Mouse (Mus musculus): ENCODE measurements around the gene Gm9837. TPM values are rescaled to one million over a fixed set of nuclear protein-coding genes. Genes with fewer than 3 reads are reported as not detected.
"Not testable (repeated sequence)": the region's sequence is repeated elsewhere in the genome, so short reads cannot be mapped to it uniquely, and the experiment has no call there.

Gm9837 gene
- polyA plus RNA-seq, 1 experiment from 2014 or later: not detected

DNA sequence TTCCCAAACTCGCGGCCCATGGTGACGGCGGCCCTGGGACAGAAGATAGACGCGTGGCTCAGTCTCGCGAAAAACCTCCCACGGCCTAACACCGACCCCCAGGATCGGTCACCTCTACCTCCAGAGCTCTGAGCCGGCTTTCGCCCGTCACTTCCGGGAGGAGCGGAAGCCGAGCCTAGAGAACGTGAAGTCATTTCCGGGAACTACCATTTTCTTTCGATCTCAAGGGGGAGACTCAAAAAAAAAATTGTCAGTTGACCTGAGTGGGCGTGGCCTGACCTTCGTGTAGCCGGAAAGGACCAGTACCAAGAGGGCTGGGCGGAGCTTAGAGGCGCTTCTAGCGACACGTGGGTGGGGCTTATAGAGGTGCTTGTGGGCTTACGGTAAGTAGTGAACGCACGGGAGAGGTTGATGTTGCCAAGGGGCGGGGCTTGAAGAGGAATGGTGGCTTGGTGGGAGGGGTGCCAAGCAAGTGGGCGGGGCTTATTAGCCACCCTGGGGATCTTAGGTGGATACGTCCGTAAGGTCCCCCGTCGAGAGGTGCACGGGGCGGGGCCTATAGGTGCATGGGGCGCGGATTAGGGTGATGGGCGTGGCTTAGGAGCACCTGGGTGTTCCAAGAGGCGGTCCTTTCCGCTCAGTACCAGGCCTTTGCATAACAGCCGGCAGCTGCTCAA, 39.5 kb downstream of the Gm9837 start, which contains the start of the genes Uqcrq and Gdf9:
Gene Uqcrq, minus strand, starts transcription at position 162 of the 677 bp plus-strand sequence.
Gene Gdf9, plus strand, starts transcription at position 354 of the 677 bp plus-strand sequence.
- under 1% methylated on average over 44 of the region's 44 CpGs for WGBS

GRCm38 (mm10) chr11:53430300-53430669, 40.0 kb downstream of the Gm9837 start:
- no peaks in the 10 kb centered on the region for H3K9me3 ChIP-seq (ENCODE audit: control insufficient read depth, low read length)
- under 1% methylated on average over 34 of the region's 34 CpGs for WGBS
- H3K27ac ChIP-seq: peak overlapping the region; percentile 85
- peak overlapping the region; percentile 73 for H3K4me2 ChIP-seq (replicated peaks)
- peaks cover 13% of the 10 kb centered on the region for H3K4me1 ChIP-seq (replicated peaks; ENCODE audit: control insufficient read depth, insufficient read depth, low read length)
- ATAC-seq (ENCODE audit: low FRiP score) (peak; percentile 73; the same call in 1 of the 2 replicates), DNase-seq (ENCODE audit: low spot score) (no peak)
- no peaks in the 10 kb centered on the region for H3K27me3 ChIP-seq (ENCODE audit: control insufficient read depth, insufficient read depth, low read length)
- peak overlapping the region; percentile 88 for H3K9ac ChIP-seq
- H3K36me3 ChIP-seq (replicated peaks; ENCODE audit: control insufficient read depth, insufficient read depth): peaks cover 14% of the 10 kb centered on the region
- peak overlapping the region; percentile 66 for H3K4me3 ChIP-seq (replicated peaks; ENCODE audit: low read length)

More for the DNA sequence above, 39.5 kb downstream of the Gm9837 start, which contains the start of the genes Uqcrq and Gdf9:
- Histone ChIP-seq H3K27me3 (ENCODE audit: control insufficient read depth, insufficient read depth, low read length) (no peaks in the 10 kb centered on the region), H3K4me3 (replicated peaks; ENCODE audit: low read length) (peak within 1 kb of the TSS; percentile 66), H3K4me1 (replicated peaks; ENCODE audit: control insufficient read depth, insufficient read depth, low read length) (peaks cover 13% of the 10 kb centered on the region), H3K9me3 (ENCODE audit: control insufficient read depth, low read length) (no peaks in the 10 kb centered on the region), H3K27ac (peak within 1 kb of the TSS; percentile 85), H3K9ac (peak within 1 kb of the TSS; percentile 88), H3K36me3 (replicated peaks; ENCODE audit: control insufficient read depth, insufficient read depth) (peaks cover 14% of the 10 kb centered on the region), H3K4me2 (replicated peaks) (peak within 1 kb of the TSS; percentile 73)
- DNase-seq (ENCODE audit: low spot score) (peak; percentile 100), ATAC-seq (ENCODE audit: low FRiP score) (peak; percentile 96)

- no peaks in the 10 kb centered on the region for H3K27me3 ChIP-seq (ENCODE audit: control insufficient read depth, insufficient read depth, low read length)
- no peak for DNase-seq (ENCODE audit: low spot score)
- H3K4me3 ChIP-seq (replicated peaks; ENCODE audit: low read length): 0 out of 2 replicates have a peak overlapping the region, but pooled peaks have one; percentile 66
- H3K9me3 ChIP-seq (ENCODE audit: control insufficient read depth, low read length): no peaks in the 10 kb centered on the region
- peak overlapping the region; percentile 73 for H3K4me2 ChIP-seq (replicated peaks)
- H3K27ac ChIP-seq: no peak overlapping the region
- H3K4me1 ChIP-seq (replicated peaks; ENCODE audit: control insufficient read depth, insufficient read depth, low read length): peaks cover 13% of the 10 kb centered on the region
- no peak overlapping the region for H3K9ac ChIP-seq
- no peak for ATAC-seq (ENCODE audit: low FRiP score)
- peaks cover 14% of the 10 kb centered on the region for H3K36me3 ChIP-seq (replicated peaks; ENCODE audit: control insufficient read depth, insufficient read depth)
These were observed 41.1 kb downstream of the Gm9837 start for GRCm38 (mm10) chr11:53429182-53429581.

DNA sequence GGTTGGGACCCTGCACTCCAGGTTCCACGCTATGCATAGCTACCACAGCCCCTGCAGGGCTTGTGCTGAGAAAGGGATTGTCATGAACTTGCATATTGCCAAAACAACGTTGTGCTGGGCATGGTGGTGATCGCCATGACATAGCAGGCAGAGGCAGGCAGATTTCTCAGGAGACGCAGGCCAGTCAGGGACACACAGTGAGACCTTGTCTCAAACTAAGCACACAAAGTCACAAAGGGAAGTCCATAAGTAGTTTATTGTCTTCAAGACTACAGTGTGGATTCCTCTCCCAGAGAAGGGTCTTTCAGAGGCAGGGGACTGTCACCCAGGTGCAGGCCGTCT, 41.6 kb downstream of the Gm9837 start:
- H3K27me3 ChIP-seq (ENCODE audit: control insufficient read depth, insufficient read depth, low read length): no peaks in the 10 kb centered on the region
- H3K36me3 ChIP-seq (replicated peaks; ENCODE audit: control insufficient read depth, insufficient read depth): peaks cover 14% of the 10 kb centered on the region
- no peak overlapping the region for H3K27ac ChIP-seq
- no peak overlapping the region for H3K4me2 ChIP-seq (replicated peaks)
- H3K9ac ChIP-seq: no peak overlapping the region
- peaks cover 13% of the 10 kb centered on the region for H3K4me1 ChIP-seq (replicated peaks; ENCODE audit: control insufficient read depth, insufficient read depth, low read length)
- H3K9me3 ChIP-seq (ENCODE audit: control insufficient read depth, low read length): no peaks in the 10 kb centered on the region
- DNase-seq (ENCODE audit: low spot score) (no peak), ATAC-seq (ENCODE audit: low FRiP score) (no peak)
- 94% methylated on average over 5 of the region's 5 CpGs for WGBS
- H3K4me3 ChIP-seq (replicated peaks; ENCODE audit: low read length): no peak overlapping the region

- no peak for DNase-seq (ENCODE audit: low spot score)
- H3K4me3 ChIP-seq (replicated peaks; ENCODE audit: low read length): no peak overlapping the region
- H3K9me3 ChIP-seq (ENCODE audit: control insufficient read depth, low read length): no peaks in the 10 kb centered on the region
- 93% methylated on average over 3 of the region's 3 CpGs for WGBS
- no peak for ATAC-seq (ENCODE audit: low FRiP score)
- H3K36me3 ChIP-seq (replicated peaks; ENCODE audit: control insufficient read depth, insufficient read depth): peaks cover 14% of the 10 kb centered on the region
- peaks cover 13% of the 10 kb centered on the region for H3K4me1 ChIP-seq (replicated peaks; ENCODE audit: control insufficient read depth, insufficient read depth, low read length)
- no peak overlapping the region for H3K4me2 ChIP-seq (replicated peaks)
- H3K27ac ChIP-seq: no peak overlapping the region
- H3K9ac ChIP-seq: no peak overlapping the region
- no peaks in the 10 kb centered on the region for H3K27me3 ChIP-seq (ENCODE audit: control insufficient read depth, insufficient read depth, low read length)
These were observed 42.1 kb downstream of the Gm9837 start for GRCm38 (mm10) chr11:53427993-53428715.

DNA sequence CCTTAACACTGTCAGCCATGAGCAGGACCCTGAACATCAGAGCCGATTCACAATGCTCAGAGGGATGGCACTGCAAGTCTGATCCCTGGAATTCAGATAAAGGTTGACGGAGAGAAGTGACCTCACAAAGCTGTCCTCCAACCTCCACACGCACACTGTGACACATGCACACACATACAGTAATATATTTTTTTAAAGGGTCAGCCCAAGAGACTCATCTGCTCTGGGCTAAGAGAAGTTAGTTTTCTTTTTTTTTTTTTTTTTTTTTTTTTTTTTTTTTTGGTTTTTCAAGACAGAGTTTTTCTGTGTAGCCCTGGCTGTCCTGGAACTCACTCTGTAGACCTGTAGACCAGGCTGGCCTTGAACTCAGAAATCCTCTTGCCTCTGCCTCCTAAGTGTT, 43.4 kb downstream of the Gm9837 start:
- H3K4me2 ChIP-seq (replicated peaks); H3K27me3 ChIP-seq (ENCODE audit: control insufficient read depth, insufficient read depth, low read length); H3K4me3 ChIP-seq (replicated peaks; ENCODE audit: low read length); ATAC-seq (ENCODE audit: low FRiP score); H3K9ac ChIP-seq; H3K27ac ChIP-seq; DNase-seq (ENCODE audit: low spot score); H3K9me3 ChIP-seq (ENCODE audit: control insufficient read depth, low read length): not testable (repeated sequence)
- H3K4me1 ChIP-seq (replicated peaks; ENCODE audit: control insufficient read depth, insufficient read depth, low read length): peaks cover 13% of the 10 kb centered on the region
- 87% methylated on average over 3 of the region's 3 CpGs for WGBS
- H3K36me3 ChIP-seq (replicated peaks; ENCODE audit: control insufficient read depth, insufficient read depth): peaks cover 14% of the 10 kb centered on the region

DNA sequence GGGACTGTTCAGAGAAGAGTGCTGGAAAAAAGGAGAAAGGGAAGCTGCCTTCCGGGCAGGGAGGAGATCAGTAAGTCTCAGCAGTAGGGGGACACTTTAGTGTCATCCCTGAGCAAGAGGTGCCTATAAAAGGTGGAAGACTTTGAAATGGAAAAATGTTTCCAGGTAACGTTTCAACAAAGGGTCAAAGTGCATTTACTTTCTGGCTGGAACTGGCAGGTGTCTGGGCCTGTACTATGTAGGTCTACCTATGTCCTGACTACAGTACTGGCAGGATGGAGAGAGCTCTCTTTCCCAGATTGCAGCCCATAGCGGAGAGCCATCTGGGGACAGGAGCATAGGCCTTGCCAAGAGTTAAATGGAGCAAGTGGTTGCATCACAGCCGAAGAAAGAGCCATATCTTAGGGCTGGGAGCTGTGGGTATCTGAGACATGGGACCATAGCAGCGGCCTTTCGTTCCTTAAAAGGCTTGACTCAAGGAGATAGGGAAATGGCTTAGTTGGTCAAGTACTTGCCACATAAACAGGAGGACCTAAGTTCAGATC, 44.5 kb downstream of the Gm9837 start:
- WGBS: 91% methylated on average over 6 of the region's 6 CpGs
- no peaks in the 10 kb centered on the region for H3K9me3 ChIP-seq (ENCODE audit: control insufficient read depth, low read length)

DNA sequence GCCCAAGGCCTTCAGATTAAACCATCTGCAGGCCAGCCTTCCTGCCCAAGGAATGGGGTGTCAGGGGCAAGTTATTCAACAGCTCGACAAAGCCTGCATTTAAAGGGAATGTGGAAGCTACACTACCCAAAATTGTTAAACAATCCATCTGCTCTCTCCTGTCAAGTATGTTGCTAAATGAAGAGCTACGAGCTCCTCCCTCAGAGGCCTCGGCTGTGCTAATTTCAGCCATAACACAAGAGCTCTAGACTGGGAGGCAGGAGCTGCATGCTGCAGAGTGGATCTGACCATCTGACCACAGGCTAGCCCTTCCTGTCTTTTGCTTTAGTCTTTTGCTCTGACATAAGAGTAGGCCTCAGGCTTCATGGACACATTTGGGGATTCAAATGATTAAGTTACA, 45.0 kb downstream of the Gm9837 start:
- no peak overlapping the region for H3K4me3 ChIP-seq (replicated peaks; ENCODE audit: low read length)
- H3K36me3 ChIP-seq (replicated peaks; ENCODE audit: control insufficient read depth, insufficient read depth): peaks cover 27% of the 10 kb centered on the region
- peaks cover 9% of the 10 kb centered on the region for H3K4me1 ChIP-seq (replicated peaks; ENCODE audit: control insufficient read depth, insufficient read depth, low read length)
- DNase-seq (ENCODE audit: low spot score) (no peak), ATAC-seq (ENCODE audit: low FRiP score) (no peak)
- no peaks in the 10 kb centered on the region for H3K9me3 ChIP-seq (ENCODE audit: control insufficient read depth, low read length)
- H3K4me2 ChIP-seq (replicated peaks): no peak overlapping the region
- H3K27me3 ChIP-seq (ENCODE audit: control insufficient read depth, insufficient read depth, low read length): no peaks in the 10 kb centered on the region
- no peak overlapping the region for H3K27ac ChIP-seq
- WGBS: 75% methylated on average over 3 of the region's 3 CpGs
- no peak overlapping the region for H3K9ac ChIP-seq

More for the DNA sequence above, 44.5 kb downstream of the Gm9837 start:
- H3K9ac ChIP-seq: no peak overlapping the region
- no peak for ATAC-seq (ENCODE audit: low FRiP score)
- H3K4me3 ChIP-seq (replicated peaks; ENCODE audit: low read length): no peak overlapping the region
- H3K36me3 ChIP-seq (replicated peaks; ENCODE audit: control insufficient read depth, insufficient read depth): peaks cover 24% of the 10 kb centered on the region
- H3K27me3 ChIP-seq (ENCODE audit: control insufficient read depth, insufficient read depth, low read length): no peaks in the 10 kb centered on the region
- H3K4me2 ChIP-seq (replicated peaks): no peak overlapping the region
- DNase-seq (ENCODE audit: low spot score): no peak
- H3K4me1 ChIP-seq (replicated peaks; ENCODE audit: control insufficient read depth, insufficient read depth, low read length): peaks cover 9% of the 10 kb centered on the region
- no peak overlapping the region for H3K27ac ChIP-seq

GRCm38 (mm10) chr11:53424826-53425225, 45.5 kb downstream of the Gm9837 start:
- Histone ChIP-seq H3K27me3 (ENCODE audit: control insufficient read depth, insufficient read depth, low read length) (no peaks in the 10 kb centered on the region), H3K4me2 (replicated peaks) (no peak overlapping the region), H3K36me3 (replicated peaks; ENCODE audit: control insufficient read depth, insufficient read depth) (peaks cover 31% of the 10 kb centered on the region), H3K27ac (no peak overlapping the region), H3K9me3 (ENCODE audit: control insufficient read depth, low read length) (no peaks in the 10 kb centered on the region), H3K4me1 (replicated peaks; ENCODE audit: control insufficient read depth, insufficient read depth, low read length) (peaks cover 6% of the 10 kb centered on the region), H3K4me3 (replicated peaks; ENCODE audit: low read length) (no peak overlapping the region), H3K9ac (no peak overlapping the region)
- DNase-seq (ENCODE audit: low spot score) (no peak), ATAC-seq (ENCODE audit: low FRiP score) (no peak)
- 60% methylated on average over 2 of the region's 2 CpGs for WGBS

Data from hindbrain, embryonic 14.5 days (tissue).